Mouse (Mus musculus) liver, postnatal 0 days (tissue): ENCODE measurements around the gene Tnrc6a. TPM values are rescaled to one million over a fixed set of nuclear protein-coding genes. Genes with fewer than 3 reads are reported as not detected.

Source experiments
- ATAC-seq: fragments of 200-750 bp; cut with Nextera tagmentation; 2 replicates; pipeline ENCODE4 v1.8.0; 2017; ENCODE audit warnings: mild to moderate bottlenecking, moderate library complexity
- DNase-seq: peaks from one replicate; pipeline ENCODE4 v3.0.0-alpha.2; 2016
- H3K27ac ChIP-seq: fragments of 300-500 bp; sonication (generic); 2 replicates; pipeline ENCODE4 v1.5.1; 2014; ENCODE audit warnings: antibody characterized with exemption, moderate library complexity, mild to moderate bottlenecking, low read depth
- H3K27me3 ChIP-seq: fragments of 300-500 bp; sonication (generic); 2 replicates; pipeline ENCODE4 v1.6.1; 2014; ENCODE audit warnings: low read length, control low read depth, mixed read lengths; ENCODE audit not compliant: insufficient read depth
- H3K36me3 ChIP-seq: fragments of 300-500 bp; sonication (generic); replicated peaks from 2 replicates; pipeline ENCODE4 v1.6.1; 2014; ENCODE audit warnings: mild to moderate bottlenecking, control low read depth, low read length, moderate library complexity, mixed read lengths; ENCODE audit not compliant: insufficient read depth
- H3K4me1 ChIP-seq: fragments of 300-500 bp; sonication (generic); 2 replicates; pipeline ENCODE4 v1.6.1; 2014; ENCODE audit warnings: antibody characterized with exemption, mild to moderate bottlenecking, control low read depth; ENCODE audit not compliant: insufficient read depth
- H3K4me2 ChIP-seq: fragments of 300-500 bp; sonication (generic); 2 replicates; pipeline ENCODE4 v1.6.1; 2014; ENCODE audit warnings: low read depth, mild to moderate bottlenecking, low read length, moderate library complexity, mixed read lengths
- H3K4me3 ChIP-seq: fragments of 300-500 bp; sonication (generic); 2 replicates; pipeline ENCODE4 v1.5.1; 2014; ENCODE audit warnings: low read depth, low read length
- H3K9ac ChIP-seq: fragments of 300-500 bp; sonication (generic); replicated peaks from 2 replicates; pipeline ENCODE4 v1.6.1; 2014; ENCODE audit warnings: mild to moderate bottlenecking, moderate library complexity
- H3K9me3 ChIP-seq: fragments of 300-500 bp; sonication (generic); 2 replicates; pipeline ENCODE4 v1.6.1; 2016; ENCODE audit warnings: mild to moderate bottlenecking, control low read depth, low read length, mixed read lengths
- CTCF ChIP-seq: sonication (generic); IDR thresholded peaks from 2 replicates; pipeline ENCODE4 v1.5.1; 2016; ENCODE audit warnings: antibody characterized with exemption, low read depth
- EP300 ChIP-seq: IDR thresholded peaks from 2 replicates; pipeline ENCODE4 v1.6.1; 2016; ENCODE audit warnings: antibody characterized with exemption, low read depth, mild to moderate bottlenecking
- WGBS: fragments of 180-500 bp; shearing (Covaris S2); extraction: QIAGEN DNeasy Blood & Tissue Kit; methylation state at CpG from one replicate; pipeline ENCODE4 v1.1.7; 2014; ENCODE audit not compliant: insufficient replicate concordance; 5-methylcytosine and 5-hydroxymethylcytosine counted together
- polyA plus RNA-seq: library from polyadenylated mRNA; unstranded; fragments of >200 nt; fragmentation: Nextera tagmentation; extraction: Ambion mirVana; gene quantifications from 2 replicates; pipeline ENCODE4 v1.2.1, GENCODE M21; 2015

Tnrc6a gene
- polyA plus RNA-seq, 1 experiment from 2014 or later, result 26.8 TPM

DNA sequence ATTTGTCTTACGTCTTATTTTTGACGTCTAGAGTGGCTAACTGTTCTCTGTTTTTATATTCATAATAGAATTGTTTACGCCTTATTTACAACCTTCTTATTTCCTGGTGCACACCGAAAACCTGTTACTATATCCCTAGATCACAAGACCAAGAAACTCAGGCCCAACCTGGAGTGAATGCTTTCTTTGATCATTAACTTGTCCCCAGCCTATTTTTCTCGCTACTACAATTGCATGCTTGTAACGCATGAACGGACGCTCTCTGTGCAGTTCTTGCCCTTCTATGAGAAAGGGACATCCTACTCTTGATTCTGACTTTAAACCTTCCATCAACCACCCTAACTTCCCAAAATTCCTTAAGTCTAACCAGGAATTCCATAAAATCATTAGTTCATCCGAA is 100.4 kb downstream of the Tnrc6a start:
- H3K4me3 ChIP-seq, result no peak overlapping the region
- 79% methylated on average over 9 of the region's 9 CpGs for WGBS
- no peak overlapping the region for H3K4me2 ChIP-seq
- H3K9ac ChIP-seq, result no peak overlapping the region
- no peaks in the 10 kb centered on the region for H3K4me1 ChIP-seq
- H3K27ac ChIP-seq, result no peak overlapping the region
- no peaks in the 10 kb centered on the region for H3K36me3 ChIP-seq
- ATAC-seq, result no peak
- H3K27me3 ChIP-seq, result no peaks in the 10 kb centered on the region
- no peaks in the 10 kb centered on the region for H3K9me3 ChIP-seq
- TF ChIP-seq EP300, result no peak
- TF ChIP-seq CTCF, result no peak
- no peak for DNase-seq

DNA sequence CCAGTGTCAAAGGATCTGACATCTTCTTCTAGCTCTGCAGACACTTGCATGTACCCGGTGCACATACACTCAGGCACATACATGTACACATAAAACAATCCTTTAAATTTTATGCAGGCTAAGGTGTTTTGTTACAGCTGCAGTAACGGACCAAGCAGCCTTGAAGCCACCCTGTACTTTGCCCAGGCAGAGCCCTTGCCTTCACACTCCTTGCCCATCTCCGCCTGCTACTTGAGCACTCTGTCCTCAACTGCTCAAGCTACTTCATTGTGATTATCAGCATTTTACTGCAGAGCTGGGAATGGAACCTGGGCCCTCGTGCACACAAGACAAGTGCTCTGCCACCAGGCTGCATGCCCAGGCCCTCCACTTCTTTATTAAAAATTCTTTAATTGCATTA is 101.5 kb downstream of the Tnrc6a start:
- 76% methylated on average over 4 of the region's 4 CpGs for WGBS
- no peak overlapping the region for H3K4me3 ChIP-seq
- no peak overlapping the region for H3K4me2 ChIP-seq
- H3K9ac ChIP-seq, result no peak overlapping the region
- no peaks in the 10 kb centered on the region for H3K4me1 ChIP-seq
- H3K36me3 ChIP-seq, result no peaks in the 10 kb centered on the region
- H3K27me3 ChIP-seq, result no peaks in the 10 kb centered on the region
- H3K9me3 ChIP-seq, result no peaks in the 10 kb centered on the region
- ATAC-seq (no peak), DNase-seq (no peak)
- TF ChIP-seq EP300, result no peak
- TF ChIP-seq CTCF, result no peak
- no peak overlapping the region for H3K27ac ChIP-seq

DNA sequence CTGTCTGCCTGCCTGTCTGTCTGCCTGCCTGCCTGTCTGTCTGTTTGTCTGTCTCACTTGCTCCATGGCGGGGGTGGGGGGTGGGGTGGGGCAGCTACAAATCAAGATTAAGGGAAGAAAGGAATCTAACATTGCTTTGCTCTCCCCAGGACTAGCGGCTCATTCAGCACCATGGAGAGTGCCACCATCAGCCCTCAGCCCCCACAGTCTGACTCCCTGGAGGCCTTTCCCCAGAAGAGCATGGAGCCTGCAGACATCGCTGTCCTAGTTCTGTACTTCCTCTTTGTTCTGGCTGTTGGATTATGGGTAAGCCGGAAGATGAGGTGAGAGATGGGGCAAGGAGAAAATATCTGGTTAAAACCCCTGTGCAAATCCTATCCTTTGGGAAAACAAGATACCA is 111.8 kb downstream of the Tnrc6a start:
- WGBS, result 15% methylated on average over 4 of the region's 4 CpGs
- no peaks in the 10 kb centered on the region for H3K36me3 ChIP-seq
- TF ChIP-seq EP300, result no peak
- no peak for TF ChIP-seq CTCF
- ATAC-seq, result no peak
- no peaks in the 10 kb centered on the region for H3K9me3 ChIP-seq
- no peak overlapping the region for H3K4me2 ChIP-seq
- H3K27me3 ChIP-seq, result no peaks in the 10 kb centered on the region
- H3K4me1 ChIP-seq, result no peaks in the 10 kb centered on the region
- DNase-seq, result peak; percentile 49
- no peak overlapping the region for H3K4me3 ChIP-seq
- no peak overlapping the region for H3K27ac ChIP-seq
- no peak overlapping the region for H3K9ac ChIP-seq

DNA sequence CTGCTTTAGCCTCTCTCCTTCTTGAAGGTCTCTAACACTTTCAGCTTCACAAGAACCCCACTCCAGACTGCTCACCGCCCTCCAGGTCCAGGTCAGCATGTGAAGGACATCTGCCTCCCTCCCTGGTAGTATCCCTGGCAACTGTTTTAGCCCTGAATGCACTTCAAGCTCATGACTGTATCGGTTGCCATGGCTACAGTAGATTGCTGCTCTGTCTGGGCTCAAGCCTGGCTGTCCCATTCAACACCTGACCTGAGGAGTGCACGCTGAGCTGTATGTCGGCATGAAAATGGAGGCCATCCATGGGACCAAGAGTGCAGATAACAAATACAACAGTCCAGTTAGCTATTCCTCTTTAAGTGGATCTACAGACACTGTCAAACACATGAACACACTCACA is 114.9 kb downstream of the Tnrc6a start:
- Histone ChIP-seq H3K36me3 (no peaks in the 10 kb centered on the region), H3K4me1 (no peaks in the 10 kb centered on the region), H3K4me2 (no peak overlapping the region), H3K27me3 (no peaks in the 10 kb centered on the region), H3K9me3 (no peaks in the 10 kb centered on the region), H3K9ac (no peak overlapping the region), H3K4me3 (no peak overlapping the region), H3K27ac (no peak overlapping the region)
- DNase-seq (no peak), ATAC-seq (no peak)
- WGBS, result 79% methylated on average over 4 of the region's 4 CpGs
- TF ChIP-seq EP300, result no peak
- TF ChIP-seq CTCF, result no peak

DNA sequence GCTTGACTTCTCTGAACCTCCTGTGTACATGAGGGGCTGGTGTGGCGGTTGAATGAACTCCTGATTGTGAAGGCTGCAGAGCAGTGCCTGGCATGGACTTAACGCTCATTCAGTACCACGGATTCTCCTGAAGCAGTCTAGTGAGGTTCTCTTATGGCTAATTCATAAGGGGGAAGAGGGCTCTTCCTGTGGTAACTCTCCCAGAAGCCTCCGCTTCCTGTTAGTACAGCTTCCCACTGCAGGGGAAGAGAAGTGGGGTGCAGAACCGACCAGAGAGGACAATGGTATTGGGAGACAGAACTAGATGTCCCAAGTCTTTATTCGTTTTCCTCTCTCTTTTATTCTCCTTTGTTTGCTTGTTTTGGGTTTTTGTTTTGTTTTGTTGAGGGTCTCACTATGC is 116.4 kb downstream of the Tnrc6a start:
- no peak for DNase-seq

DNA sequence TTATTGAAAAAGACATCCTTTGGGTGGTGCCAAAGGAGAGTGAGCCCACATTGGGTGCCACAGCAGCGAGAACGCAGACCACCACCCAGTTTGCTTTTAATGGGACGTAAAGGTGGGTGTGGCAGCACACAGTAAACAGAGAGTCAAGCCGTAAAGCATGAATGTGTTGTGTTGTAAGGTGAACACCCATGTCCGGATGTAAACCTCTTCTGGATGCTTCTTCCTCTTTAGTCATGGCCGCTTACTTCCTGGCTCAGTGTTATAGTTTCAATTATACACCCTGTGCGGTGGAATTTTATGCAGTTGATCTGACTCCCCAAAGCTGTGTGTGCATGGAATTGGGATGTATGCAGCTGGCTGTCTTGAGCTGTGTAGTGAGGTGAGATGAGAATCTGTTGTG is 118.6 kb downstream of the Tnrc6a start:
- WGBS, result 74% methylated on average over 7 of the region's 7 CpGs
- Histone ChIP-seq H3K27ac (no peak overlapping the region), H3K4me1 (no peaks in the 10 kb centered on the region), H3K4me3 (no peak overlapping the region), H3K27me3 (no peaks in the 10 kb centered on the region), H3K9me3 (no peaks in the 10 kb centered on the region), H3K9ac (no peak overlapping the region), H3K36me3 (no peaks in the 10 kb centered on the region), H3K4me2 (no peak overlapping the region)
- ATAC-seq (no peak), DNase-seq (no peak)
- TF ChIP-seq EP300 (no peak), CTCF (no peak)

More for the DNA sequence above, 116.4 kb downstream of the Tnrc6a start:
- Histone ChIP-seq H3K27ac (no peak overlapping the region), H3K27me3 (no peaks in the 10 kb centered on the region), H3K4me3 (no peak overlapping the region), H3K36me3 (no peaks in the 10 kb centered on the region), H3K4me1 (no peaks in the 10 kb centered on the region), H3K9ac (no peak overlapping the region), H3K4me2 (peak overlapping the region; percentile 32; the same call in 1 of the 2 replicates), H3K9me3 (no peaks in the 10 kb centered on the region)
- 30% methylated on average over 6 of the region's 6 CpGs for WGBS
- no peak for ATAC-seq
- no peak for TF ChIP-seq CTCF
- TF ChIP-seq EP300, result no peak

DNA sequence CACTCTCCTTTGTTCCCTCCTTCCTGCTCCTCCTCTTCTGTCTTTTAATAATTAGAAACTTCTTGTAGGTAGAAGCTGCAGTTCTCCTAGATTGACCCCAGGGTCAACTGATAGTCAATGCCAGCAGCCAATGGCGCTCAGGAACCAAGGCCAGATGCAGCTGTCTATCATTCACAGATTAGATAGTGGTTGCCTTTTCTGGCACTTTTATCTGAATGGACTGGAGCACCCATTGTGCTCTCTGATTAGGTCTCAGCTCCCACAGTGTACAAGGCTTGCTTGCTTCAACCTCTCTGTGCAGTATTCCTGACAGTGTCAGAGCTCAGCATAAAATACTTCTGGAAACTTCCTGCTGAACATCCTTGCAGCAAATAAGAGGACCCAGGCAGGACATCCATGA is 121.1 kb downstream of the Tnrc6a start:
- Histone ChIP-seq H3K27me3 (no peaks in the 10 kb centered on the region), H3K4me1 (no peaks in the 10 kb centered on the region), H3K4me3 (no peak overlapping the region), H3K36me3 (no peaks in the 10 kb centered on the region), H3K9me3 (no peaks in the 10 kb centered on the region), H3K9ac (no peak overlapping the region), H3K4me2 (no peak overlapping the region), H3K27ac (no peak overlapping the region)
- TF ChIP-seq CTCF (no peak), EP300 (0 out of 2 replicates have a peak, but pooled peaks have one; percentile 16)
- WGBS, result 25% methylated on average over 1 of the region's 1 CpGs
- ATAC-seq (no peak), DNase-seq (no peak)

Other genes starting within 250 kb of the Tnrc6a start
- gene Rbbp6, start 158.2 kb upstream of the Tnrc6a start, polyA plus RNA-seq, result 7.8 and 8.7 TPM in 2 replicates
- 0.27 and 0.28 TPM in 2 replicates for gene Slc5a11, start 90.9 kb downstream of the Tnrc6a start, polyA plus RNA-seq
- gene Lcmt1, start 245.9 kb downstream of the Tnrc6a start, polyA plus RNA-seq, result 10.8 and 12.2 TPM in 2 replicates
- gene Arhgap17, start 246.0 kb downstream of the Tnrc6a start, polyA plus RNA-seq, result 6.0 and 6.8 TPM in 2 replicates